Mouse (Mus musculus) liver, postnatal 0 days (tissue): ENCODE measurements around the gene Zfyve1.

Source experiments
- CTCF ChIP-seq: sonication (generic); IDR thresholded peaks from 2 replicates; pipeline ENCODE4 v1.5.1; 2016; ENCODE audit warnings: antibody characterized with exemption, low read depth
- EP300 ChIP-seq: IDR thresholded peaks from 2 replicates; pipeline ENCODE4 v1.6.1; 2016; ENCODE audit warnings: antibody characterized with exemption, low read depth, mild to moderate bottlenecking

GRCm38 (mm10) chr12:83560189-83560588 is 36.8 kb downstream of the Zfyve1 start:
- no peak for TF ChIP-seq EP300
- TF ChIP-seq CTCF: no peak
